Mouse (Mus musculus) lung, adult 2 months (tissue): ENCODE data around the gene Olfr287. TPM values are rescaled to one million over a fixed set of nuclear protein-coding genes. Genes with fewer than 3 reads are reported as not detected.
A peak's percentile ranks its signal among the peaks of the same experiment; 100 is the strongest.

ENCODE experiments used
- DNase-seq: peaks from one replicate; pipeline ENCODE4 v3.0.0; 2022
- H3K4me1 ChIP-seq: fragments of 200-500 bp; 2 replicates; pipeline ENCODE4 v1.6.1; 2011; ENCODE audit warnings: low read length; ENCODE audit not compliant: control insufficient read depth, insufficient read depth
- H3K4me3 ChIP-seq: fragments of 200-500 bp; replicated peaks from 2 replicates; pipeline ENCODE3; 2011; ENCODE audit warnings: low read depth, mild to moderate bottlenecking, control low read depth, low read length; ENCODE audit errors: extremely low read depth
- CTCF ChIP-seq: fragments of 200-500 bp; IDR thresholded peaks from 2 replicates; pipeline ENCODE4 v1.5.1; 2011; ENCODE audit warnings: mild to moderate bottlenecking, low read length, control low read depth; ENCODE audit not compliant: insufficient read depth
- POLR2A ChIP-seq: fragments of 200-500 bp; IDR thresholded peaks from 2 replicates; pipeline ENCODE4 v1.6.1; 2011; ENCODE audit warnings: low read depth, mild to moderate bottlenecking, control low read depth, low read length, borderline replicate concordance; ENCODE audit errors: extremely low read depth
- WGBS: fragments of 180-500 bp; shearing (Covaris S2); methylation state at CpG from one replicate; pipeline ENCODE4 v1.1.7; 2018; 5-methylcytosine and 5-hydroxymethylcytosine counted together
- polyA plus RNA-seq: library from polyadenylated mRNA; depleted of rRNA; stranded (reverse); fragments of >200 nt; gene quantifications from 2 replicates; pipeline ENCODE4 v1.2.3, GENCODE M21; 2012; rRNA removed

Gene Olfr287
- not detected in 2 replicates for polyA plus RNA-seq

DNA sequence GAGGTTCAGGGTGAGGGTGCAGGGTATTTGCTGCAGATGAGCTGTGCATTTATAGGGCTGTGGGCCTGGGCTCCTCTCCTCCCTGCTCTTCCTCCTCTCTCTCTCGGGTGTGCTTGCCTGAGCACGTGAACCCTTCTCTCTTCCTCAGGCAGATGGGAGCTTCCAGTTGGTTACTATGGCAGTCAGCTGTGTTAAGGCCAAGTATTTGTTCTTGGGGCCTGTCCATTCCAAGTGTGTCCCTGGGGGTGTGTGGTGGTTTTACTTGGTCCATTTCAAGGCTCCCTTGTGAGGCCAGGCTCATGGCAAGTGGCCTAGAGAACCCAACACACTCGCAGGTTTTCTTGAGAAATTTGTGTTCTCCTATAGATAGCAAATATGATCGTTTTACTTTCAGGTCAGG is at the start of gene Olfr287, which contains the start of gene Gm44579:
TSS of gene Olfr287 (minus strand) at position 180 of the 400 bp plus-strand sequence.
TSS of gene Gm44579 (minus strand) at position 101 of the 400 bp plus-strand sequence.
- no peak for TF ChIP-seq POLR2A
- no peak for TF ChIP-seq CTCF
- no peak for DNase-seq
- 60% methylated on average over 4 of the region's 4 CpGs for WGBS
- Histone ChIP-seq H3K4me3 (no peak within 1 kb of the TSS), H3K4me1 (no peaks in the 10 kb centered on the region)

GRCm38 (mm10) chr15:98257776-98258175 is 36.9 kb upstream of the Olfr287 start:
- H3K4me3 ChIP-seq, result no peak overlapping the region
- TF ChIP-seq CTCF (no peak), POLR2A (no peak)
- no peaks in the 10 kb centered on the region for H3K4me1 ChIP-seq
- DNase-seq, result no peak
- 85% methylated on average over 7 of the region's 7 CpGs for WGBS

- TF ChIP-seq POLR2A (no peak), CTCF (no peak)
- H3K4me1 ChIP-seq, result no peaks in the 10 kb centered on the region
- DNase-seq, result no peak
- H3K4me3 ChIP-seq, result no peak within 1 kb of the TSS
- 82% methylated on average over 8 of the region's 8 CpGs for WGBS
These were observed 36.3 kb upstream of the Olfr287 start, which contains the start of gene H1fnt for GRCm38 (mm10) chr15:98257193-98257592. Gene H1fnt, minus strand, starts transcription at chr15:98257293.

DNA sequence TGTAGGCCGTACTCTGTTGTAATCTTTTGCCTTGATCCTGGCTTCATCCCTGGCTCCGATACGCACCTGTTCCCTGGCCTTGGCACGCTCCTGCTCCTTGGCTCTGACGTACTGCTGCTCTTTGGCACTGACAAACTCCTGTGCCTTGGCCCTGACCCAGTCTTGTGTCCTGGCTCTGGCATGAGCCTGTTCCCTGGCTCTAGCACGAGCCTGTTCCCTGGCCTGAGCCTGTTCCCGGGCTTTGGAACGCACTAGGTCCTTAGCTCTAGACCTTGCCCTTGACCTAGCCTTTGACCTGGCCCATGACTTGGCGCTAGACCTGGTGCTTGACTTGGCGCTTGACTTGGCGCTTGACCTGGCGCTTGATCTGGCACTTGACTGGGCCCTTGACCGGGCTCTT is 35.4 kb upstream of the Olfr287 start:
- Histone ChIP-seq H3K4me1 (no peaks in the 10 kb centered on the region), H3K4me3 (no peak overlapping the region)
- TF ChIP-seq CTCF, result no peak
- no peak for TF ChIP-seq POLR2A
- DNase-seq, result peak; percentile 3
- 76% methylated on average over 13 of the region's 13 CpGs for WGBS

DNA sequence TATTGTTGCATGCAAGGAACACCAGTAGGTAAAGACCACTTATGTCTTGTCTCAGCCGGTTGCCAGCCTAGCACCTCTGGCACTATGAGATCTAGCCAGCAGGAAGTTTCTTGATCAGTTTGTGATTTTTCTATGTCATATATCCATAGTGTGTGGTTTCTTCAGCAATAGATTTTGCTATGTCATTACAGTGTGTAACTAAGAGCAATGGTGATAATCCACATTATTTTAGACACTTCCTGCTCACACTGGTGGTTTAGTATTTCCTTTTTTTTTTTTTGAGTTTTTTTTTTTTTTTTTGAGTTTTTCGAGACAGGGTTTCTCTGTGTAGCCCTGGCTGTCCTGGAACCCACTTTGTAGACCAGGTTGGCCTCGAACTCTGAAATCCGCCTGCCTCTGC is 14.6 kb upstream of the Olfr287 start:
- 75% methylated on average over 4 of the region's 4 CpGs for WGBS
- H3K4me1 ChIP-seq, result no peaks in the 10 kb centered on the region
- H3K4me3 ChIP-seq, result no peak overlapping the region
- no peak for DNase-seq
- TF ChIP-seq CTCF, result no peak
- no peak for TF ChIP-seq POLR2A

GRCm38 (mm10) chr15:98234350-98234749 is 13.5 kb upstream of the Olfr287 start, which contains the start of gene Olfr286:
Gene Olfr286, minus strand, starts transcription at chr15:98234450.
- Histone ChIP-seq H3K4me1 (no peaks in the 10 kb centered on the region), H3K4me3 (no peak within 1 kb of the TSS)
- 85% methylated on average over 4 of the region's 4 CpGs for WGBS
- TF ChIP-seq POLR2A (no peak), CTCF (no peak)
- no peak for DNase-seq

- TF ChIP-seq CTCF, result no peak
- no peak for TF ChIP-seq POLR2A
- H3K4me1 ChIP-seq, result no peaks in the 10 kb centered on the region
- DNase-seq, result no peak
- WGBS, result 73% methylated on average over 7 of the region's 7 CpGs
- no peak overlapping the region for H3K4me3 ChIP-seq
These were observed 5.2 kb upstream of the Olfr287 start for GRCm38 (mm10) chr15:98226096-98226495.

GRCm38 (mm10) chr15:98225610-98226009 is 4.8 kb upstream of the Olfr287 start:
- Histone ChIP-seq H3K4me3 (no peak overlapping the region), H3K4me1 (no peaks in the 10 kb centered on the region)
- WGBS, result 40% methylated on average over 16 of the region's 16 CpGs
- TF ChIP-seq CTCF, result no peak
- no peak for TF ChIP-seq POLR2A
- no peak for DNase-seq

DNA sequence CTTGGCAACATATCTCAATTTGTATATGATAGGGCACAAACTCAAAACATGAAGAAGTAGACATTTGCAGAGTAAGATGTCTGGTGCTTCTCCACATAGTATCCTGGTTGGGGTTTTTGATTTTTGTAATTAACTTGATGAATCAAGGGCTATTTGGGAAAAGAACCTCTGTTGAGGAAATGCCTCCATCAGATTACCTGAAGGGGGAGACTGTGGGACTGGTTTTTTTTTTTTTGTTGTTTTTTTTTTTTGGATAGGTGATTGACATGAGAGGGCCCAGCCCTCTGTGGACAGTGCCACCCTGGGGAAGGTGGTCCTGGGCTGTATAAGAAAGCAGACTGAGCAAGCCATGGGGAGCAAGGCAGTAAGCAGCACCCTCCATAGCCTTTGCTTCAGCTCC is 1.5 kb upstream of the Olfr287 start:
- Histone ChIP-seq H3K4me3 (no peak overlapping the region), H3K4me1 (no peaks in the 10 kb centered on the region)
- TF ChIP-seq CTCF (no peak), POLR2A (no peak)
- DNase-seq, result no peak

DNA sequence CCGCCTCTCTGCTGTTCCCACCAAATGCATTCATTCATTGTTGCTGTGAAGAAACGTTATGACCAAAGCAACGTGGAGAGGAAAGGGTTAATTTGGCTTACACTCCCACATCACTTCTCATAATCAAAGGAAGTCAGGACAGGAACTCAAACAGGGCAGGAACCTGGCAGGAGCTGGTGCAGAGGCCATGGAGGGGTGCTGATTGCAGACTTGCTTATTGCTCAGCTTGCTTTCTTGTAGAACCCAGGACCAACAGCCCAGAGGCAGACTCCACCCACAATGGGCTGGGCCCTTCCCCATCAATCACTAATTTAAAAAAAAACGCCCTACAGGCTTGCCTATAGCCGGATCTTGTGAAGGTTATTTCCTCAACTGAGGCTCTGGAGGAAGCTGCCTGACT is 6.7 kb downstream of the Olfr287 start:
- 43% methylated on average over 5 of the region's 5 CpGs for WGBS
- no peak overlapping the region for H3K4me3 ChIP-seq
- TF ChIP-seq CTCF (no peak), POLR2A (no peak)
- H3K4me1 ChIP-seq, result no peaks in the 10 kb centered on the region
- no peak for DNase-seq
